Mouse (Mus musculus) neutrophil, adult 65 days (primary cell): ENCODE measurements around the gene Riok1. TPM values are rescaled to one million over a fixed set of nuclear protein-coding genes. Genes with fewer than 3 reads are reported as not detected.

Experiments
- total RNA-seq: library from RNA; stranded (reverse); gene quantifications from 2 replicates; pipeline ENCODE4 v1.2.4, GENCODE M21; 2023

Gene Riok1
- 115 and 138 TPM in 2 replicates for total RNA-seq

GRCm38 (mm10) chr13:38036343-38037043 is at the start of gene Riok1:
TSS of gene Riok1 (plus strand) at chr13:38036995.

DNA sequence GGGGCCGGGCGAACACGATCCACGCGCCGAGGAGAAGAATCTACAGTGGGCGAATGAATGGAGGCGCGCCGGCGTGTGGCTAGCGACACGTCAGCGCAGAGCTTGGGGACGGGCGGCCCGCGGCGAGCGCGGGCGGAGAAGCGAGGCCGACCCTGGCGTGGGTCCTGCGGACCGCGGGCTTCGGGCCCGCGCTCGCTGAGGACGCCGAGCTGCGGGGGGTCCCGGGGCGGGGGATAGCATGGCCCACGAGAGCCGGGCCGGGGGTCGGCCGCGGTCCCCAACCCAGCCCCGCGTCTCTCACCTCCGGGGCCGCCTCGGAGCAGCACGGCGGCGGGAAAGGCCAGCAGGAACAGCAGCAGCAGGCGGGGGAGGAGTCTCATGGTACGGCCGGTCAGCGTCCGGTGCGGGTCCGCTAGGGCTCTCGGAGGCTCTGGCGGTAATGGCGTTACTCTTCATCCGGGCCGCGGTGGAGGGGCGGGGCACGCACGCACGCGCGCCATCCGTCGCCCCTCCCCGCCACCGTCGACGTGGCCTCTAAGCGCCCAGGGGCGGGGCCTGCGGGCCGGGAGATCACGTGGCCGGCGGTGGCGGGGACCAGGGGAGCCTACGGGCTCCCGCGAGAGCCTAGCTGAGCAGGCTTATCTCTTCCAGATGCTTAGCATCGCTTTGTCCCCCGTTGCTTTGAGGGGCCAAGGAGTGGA is 42.9 kb upstream of the Riok1 start, which contains the start of gene Ssr1:
TSS of gene Ssr1 (minus strand) at position 514 of the 701 bp plus-strand sequence.

DNA sequence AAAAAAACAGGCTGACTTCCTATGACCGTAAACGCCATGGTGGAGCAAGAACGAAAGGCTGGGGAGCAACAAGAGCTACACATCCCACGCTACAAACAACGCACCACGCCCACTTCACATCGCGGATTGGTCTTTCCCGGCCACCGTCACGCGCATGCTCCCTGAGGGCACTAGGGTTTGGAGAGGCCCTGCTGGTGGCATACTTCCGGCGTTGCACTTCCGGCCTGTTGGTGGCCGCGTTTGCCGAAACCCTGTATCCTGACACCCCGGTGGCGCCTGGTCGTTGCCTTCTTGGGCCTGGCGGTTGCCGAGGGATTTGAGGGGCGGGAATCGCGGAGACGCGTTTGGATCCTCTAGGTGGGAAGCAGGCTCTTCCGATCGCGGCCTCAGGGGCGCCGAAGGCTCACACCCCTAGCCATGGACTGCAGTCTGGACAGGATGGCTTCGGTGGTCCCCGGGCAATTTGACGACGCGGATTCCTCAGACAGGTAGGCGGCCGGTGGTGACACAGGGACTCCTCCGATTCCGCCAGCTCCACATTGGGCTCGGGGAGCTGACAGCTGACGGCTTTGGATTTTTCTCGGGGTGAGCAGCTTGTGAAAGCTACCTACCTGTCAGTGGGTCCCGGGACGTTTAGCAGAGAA is 371 bp downstream of the Riok1 start, which contains the start of gene Cage1:
TSS of gene Cage1 (minus strand) at position 26 of the 644 bp plus-strand sequence.

Other genes with a start within 250 kb of the Riok1 start
- 79.2 and 98.3 TPM in 2 replicates for gene Ssr1, start 42.8 kb upstream of the Riok1 start, total RNA-seq
- 2.2 and 2.4 TPM in 2 replicates for gene Cage1, start 74 bp downstream of the Riok1 start, total RNA-seq
- 0.27 and 0.28 TPM in 2 replicates for gene Dsp, start 114.3 kb downstream of the Riok1 start, total RNA-seq
- 12.9 and 15.7 TPM in 2 replicates for gene Snrnp48, start 167.9 kb downstream of the Riok1 start, total RNA-seq